Mouse (Mus musculus): ENCODE measurements around the gene Pmepa1. TPM values are rescaled to one million over a fixed set of nuclear protein-coding genes. Genes with fewer than 3 reads are reported as not detected.

Pmepa1 gene
- total and polyA plus RNA-seq, 3 experiments, result not detected

DNA sequence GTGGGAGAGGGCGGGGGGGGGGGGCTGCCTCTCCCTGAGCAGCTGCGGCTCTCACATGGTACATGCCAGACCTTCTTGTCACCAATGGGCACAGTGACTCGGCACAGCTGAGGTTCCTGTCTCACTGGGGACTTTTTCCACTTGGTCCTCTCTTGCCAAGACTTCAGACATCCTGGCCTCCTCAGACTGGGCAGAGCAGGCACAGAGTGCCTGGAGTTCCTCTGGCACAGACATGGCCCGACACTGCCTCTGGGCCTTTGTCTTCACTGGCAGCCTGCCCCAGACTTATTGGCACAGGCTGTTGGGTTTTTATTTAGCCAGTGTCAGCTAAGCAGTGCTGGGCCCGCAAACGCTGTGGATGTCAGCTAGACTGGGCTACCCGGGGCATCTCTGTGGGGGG lies 18.7 kb downstream of the Pmepa1 start:
- Histone ChIP-seq H3K9ac (ENCODE audit: control insufficient read depth, low read depth, low read length, poor library complexity, severe bottlenecking) (no peak overlapping the region), H3K9me3 (replicated peaks; ENCODE audit: insufficient read depth, low read length) (no peaks in the 10 kb centered on the region), H3K36me3 (ENCODE audit: control insufficient read depth in 1 of 2, insufficient read depth in 2 of 2, low read length in 2 of 2) (no peaks in the 10 kb centered on the region), H3K27ac (ENCODE audit: control insufficient read depth, low read depth, low read length) (no peak overlapping the region), H3K27me3 (ENCODE audit: control insufficient read depth in 1 of 2, insufficient read depth in 2 of 2, low read length in 2 of 2) (no peaks in the 10 kb centered on the region), H3K4me3 (ENCODE audit: control insufficient read depth in 1 of 2, insufficient read depth in 1 of 2, low read depth in 2 of 2, low read length in 2 of 2) (no peak overlapping the region), H3K79me2 (ENCODE audit: control insufficient read depth, insufficient read depth, low read length, poor library complexity) (no peaks in the 10 kb centered on the region), H3K4me1 (ENCODE audit: control insufficient read depth in 1 of 2, insufficient read depth in 2 of 2, low read length in 2 of 2) (no peaks in the 10 kb centered on the region)
- TF ChIP-seq MAZ (IDR thresholded peaks at IDR 0.05; ENCODE audit: low read depth, low read length) (no peak), MAFK (IDR thresholded peaks at IDR 0.05; ENCODE audit: borderline replicate concordance, low read depth, low read length) (no peak), GATA1 (IDR thresholded peaks at IDR 0.05; ENCODE audit: low read depth, low read length) (no peak), ZMIZ1 (IDR thresholded peaks at IDR 0.05; ENCODE audit: low read depth, low read length) (no peak), ZNF384 (IDR thresholded peaks at IDR 0.05; ENCODE audit: low read depth, low read length) (no peak), RAD21 (IDR thresholded peaks at IDR 0.05; ENCODE audit: low read depth, low read length) (no peak)
- DNase-seq (ENCODE audit: low read depth, low spot score), result no peak

DNA sequence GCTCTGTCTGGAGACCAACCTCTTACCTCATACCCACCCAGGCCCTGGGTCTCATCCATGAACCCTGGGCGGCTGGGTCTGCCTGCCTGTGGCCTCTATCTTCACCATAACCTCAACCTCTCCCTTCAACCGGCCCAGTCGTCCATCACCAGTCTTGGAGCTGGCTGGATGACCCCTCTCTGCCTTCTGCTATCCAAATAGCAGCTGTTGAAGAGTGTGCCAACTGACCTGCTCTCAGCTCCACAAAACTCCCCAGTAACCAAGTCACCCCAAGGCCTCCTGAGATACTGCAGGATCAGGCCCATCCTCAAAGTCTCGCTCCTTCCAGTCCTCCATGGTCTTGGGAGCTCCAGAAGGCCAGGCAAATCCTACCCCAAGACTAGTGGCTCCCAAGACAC lies 19.8 kb downstream of the Pmepa1 start:
- Histone ChIP-seq H3K4me1 (ENCODE audit: control insufficient read depth in 1 of 2, insufficient read depth in 2 of 2, low read length in 2 of 2) (no peaks in the 10 kb centered on the region), H3K27me3 (ENCODE audit: control insufficient read depth in 1 of 2, insufficient read depth in 2 of 2, low read length in 2 of 2) (no peaks in the 10 kb centered on the region), H3K27ac (ENCODE audit: control insufficient read depth, low read depth, low read length) (no peak overlapping the region), H3K9ac (ENCODE audit: control insufficient read depth, low read depth, low read length, poor library complexity, severe bottlenecking) (no peak overlapping the region), H3K79me2 (ENCODE audit: control insufficient read depth, insufficient read depth, low read length, poor library complexity) (no peaks in the 10 kb centered on the region), H3K9me3 (replicated peaks; ENCODE audit: insufficient read depth, low read length) (no peaks in the 10 kb centered on the region), H3K36me3 (ENCODE audit: control insufficient read depth in 1 of 2, insufficient read depth in 2 of 2, low read length in 2 of 2) (no peaks in the 10 kb centered on the region), H3K4me3 (ENCODE audit: control insufficient read depth in 1 of 2, insufficient read depth in 1 of 2, low read depth in 2 of 2, low read length in 2 of 2) (no peak overlapping the region)
- TF ChIP-seq POLR2AphosphoS2 (IDR thresholded peaks at IDR 0.05; ENCODE audit: low read length), result no peak
- no peak for TF ChIP-seq ETS1 (IDR thresholded peaks at IDR 0.05; ENCODE audit: low read depth, low read length)
- TF ChIP-seq CHD2 (IDR thresholded peaks at IDR 0.05; ENCODE audit: low read length), result no peak
- TF ChIP-seq MAX (IDR thresholded peaks at IDR 0.05; ENCODE audit: low read length), result no peak
- no peak for TF ChIP-seq MAFK (IDR thresholded peaks at IDR 0.05; ENCODE audit: borderline replicate concordance, low read depth, low read length)
- TF ChIP-seq SMC3 (IDR thresholded peaks at IDR 0.05; ENCODE audit: low read depth, low read length), result no peak
- no peak for TF ChIP-seq SIN3A (IDR thresholded peaks at IDR 0.05; ENCODE audit: low read length)
- TF ChIP-seq CTCF (IDR thresholded peaks at IDR 0.05 in 2 of 3, conservative IDR thresholded peaks at IDR 0.05 in 1 of 3; ENCODE audit: control insufficient read depth in 1 of 3, insufficient read depth in 1 of 3, low read depth in 2 of 3, low read length in 3 of 3, poor library complexity in 1 of 3, severe bottlenecking in 1 of 3), result no peak
- DNase-seq (ENCODE audit: low read depth, low spot score), result no peak

GRCm38 (mm10) chr2:173255810-173256551 lies 20.4 kb downstream of the Pmepa1 start:
- Histone ChIP-seq H3K27me3 (ENCODE audit: control insufficient read depth in 1 of 2, insufficient read depth in 2 of 2, low read length in 2 of 2) (no peaks in the 10 kb centered on the region), H3K36me3 (ENCODE audit: control insufficient read depth in 1 of 2, insufficient read depth in 2 of 2, low read length in 2 of 2) (no peaks in the 10 kb centered on the region), H3K4me1 (ENCODE audit: control insufficient read depth in 1 of 2, insufficient read depth in 2 of 2, low read length in 2 of 2) (no peaks in the 10 kb centered on the region), H3K27ac (ENCODE audit: control insufficient read depth, low read depth, low read length) (no peak overlapping the region), H3K9ac (ENCODE audit: control insufficient read depth, low read depth, low read length, poor library complexity, severe bottlenecking) (no peak overlapping the region), H3K4me3 (ENCODE audit: control insufficient read depth in 1 of 2, insufficient read depth in 1 of 2, low read depth in 2 of 2, low read length in 2 of 2) (no peak overlapping the region), H3K79me2 (ENCODE audit: control insufficient read depth, insufficient read depth, low read length, poor library complexity) (no peaks in the 10 kb centered on the region), H3K9me3 (replicated peaks; ENCODE audit: insufficient read depth, low read length) (no peaks in the 10 kb centered on the region)
- TF ChIP-seq SMC3 (IDR thresholded peaks at IDR 0.05; ENCODE audit: low read depth, low read length) (no peak), KAT2A (conservative IDR thresholded peaks at IDR 0.05; ENCODE audit: low read depth, low read length) (no peak), JUND (IDR thresholded peaks at IDR 0.05; ENCODE audit: low read depth, low read length) (no peak), ETS1 (IDR thresholded peaks at IDR 0.05; ENCODE audit: low read depth, low read length) (no peak), SIN3A (IDR thresholded peaks at IDR 0.05; ENCODE audit: low read length) (no peak), HCFC1 (IDR thresholded peaks at IDR 0.05; ENCODE audit: low read depth, low read length) (no peak), MAX (IDR thresholded peaks at IDR 0.05; ENCODE audit: low read length) (no peak), MYB (IDR thresholded peaks at IDR 0.05; ENCODE audit: low read depth, low read length) (no peak), MEF2A (IDR thresholded peaks at IDR 0.05; ENCODE audit: extremely low read depth, insufficient replicate concordance, low read depth, low read length, poor library complexity, severe bottlenecking) (no peak), TBP (IDR thresholded peaks at IDR 0.05; ENCODE audit: low read depth, low read length) (no peak), E2F4 (IDR thresholded peaks at IDR 0.05; ENCODE audit: borderline replicate concordance, low read depth, low read length) (no peak), CHD1 (IDR thresholded peaks at IDR 0.05; ENCODE audit: low read depth, low read length) (no peak), GABPA (IDR thresholded peaks at IDR 0.05; ENCODE audit: low read depth, low read length) (no peak)
- no peak for DNase-seq (ENCODE audit: low read depth, low spot score)

All from MEL (cell line).